Mouse (Mus musculus) gastrocnemius, adult 2 months (tissue): ENCODE measurements around the gene Slc38a1. TPM values are rescaled to one million over a fixed set of nuclear protein-coding genes. Genes with fewer than 3 reads are reported as not detected.

ENCODE experiments used
- DNase-seq: peaks from one replicate; pipeline ENCODE4 v3.0.0; 2022
- H3K27ac ChIP-seq: fragments of 200-600 bp; 2 replicates; pipeline ENCODE4 v1.8.1; 2022; ENCODE audit warnings: mild to moderate bottlenecking
- H3K4me3 ChIP-seq: fragments of 200-600 bp; 2 replicates; pipeline ENCODE4 v1.8.1; 2022; ENCODE audit warnings: mild to moderate bottlenecking, moderate library complexity
- CTCF ChIP-seq: fragments of 200-600 bp; IDR thresholded peaks from 2 replicates; pipeline ENCODE4 v1.8.1; 2022; ENCODE audit warnings: antibody characterized with exemption, mild to moderate bottlenecking, moderate library complexity
- intact Hi-C: fragments of 180-260 bp; cut with DNase I; formaldehyde crosslinking; loops from one replicate; pipeline ENCODE4 v1.15.1; 2025
- long read RNA-seq, 2 experiments: library from polyadenylated mRNA; stranded (forward); transcript quantifications; one replicate each; pipeline ENCODE4 v2.0.0; 2021
- total RNA-seq, 2 experiments: library from RNA; stranded (reverse); gene quantifications; 2 replicates each; pipeline ENCODE4 v1.2.3; 2021

Slc38a1 gene
- total RNA-seq, result 1 to 10 TPM; 1.0 to 1.3 TPM
- long read RNA-seq, experiment 1, full-length matches to known transcripts, result 1 of 1 reads
- long read RNA-seq, experiment 1, partial matches to known transcripts, result 0 of 1 reads
- long read RNA-seq, experiment 1, other reads (novel, unspliced or antisense), result 0 of 1 reads
- long read RNA-seq, experiment 2, partial matches to known transcripts, result 1 of 3 reads
- long read RNA-seq, experiment 2, other reads (novel, unspliced or antisense), result 2 of 3 reads

DNA sequence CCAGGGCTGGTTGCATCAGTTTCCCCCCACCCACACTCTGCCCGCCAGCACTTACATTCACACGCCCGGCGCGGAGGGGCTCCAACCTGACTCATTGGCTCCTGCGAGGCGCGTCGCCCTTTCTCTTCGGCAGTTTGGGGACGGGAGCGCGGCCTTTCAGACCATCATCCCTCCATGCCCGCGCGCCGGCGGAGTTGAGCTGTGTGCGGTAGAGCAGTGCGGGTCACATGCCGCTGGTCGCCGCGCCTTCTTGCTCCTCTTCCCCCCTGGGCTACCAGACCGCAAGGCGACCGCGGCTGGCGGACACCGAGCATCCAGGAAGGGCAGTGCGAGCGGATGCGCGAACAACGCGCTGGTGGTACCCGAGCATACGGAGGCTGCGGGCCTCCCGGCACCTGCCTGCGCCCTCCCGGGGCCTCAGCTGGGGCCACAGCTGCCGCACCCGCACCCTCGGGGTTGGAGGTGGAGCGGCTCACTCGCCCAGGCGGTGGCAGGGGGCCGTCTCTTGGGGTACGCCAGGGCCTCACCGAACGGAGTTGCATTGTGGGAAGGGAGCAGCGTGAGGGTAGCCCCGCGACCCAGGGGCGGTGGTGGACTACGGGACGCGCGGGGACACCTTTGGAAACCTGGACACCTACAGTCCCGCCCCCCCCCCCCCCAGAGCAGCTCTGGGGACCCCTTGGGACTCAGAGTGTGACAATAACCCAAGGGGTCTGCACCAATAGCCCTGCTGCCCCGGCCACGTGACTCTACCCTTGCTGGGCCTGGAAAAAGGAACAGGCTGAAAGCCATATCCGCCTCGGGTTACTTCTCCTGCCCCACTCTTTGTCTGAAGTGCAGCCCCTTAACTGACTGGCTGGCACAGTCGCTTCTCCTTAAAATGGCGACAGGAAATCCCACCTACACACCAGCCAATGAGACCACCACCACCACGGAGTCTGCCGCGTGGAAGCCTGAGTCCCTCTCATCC is at the start of gene Slc38a1:
Slc38a1 (minus strand) TSS at position 478 of the 970 bp plus-strand sequence.
- intact Hi-C loops, result no loop called here
- Histone ChIP-seq H3K27ac (peak within 1 kb of the TSS; percentile 56), H3K4me3 (peak within 1 kb of the TSS; percentile 78)
- TF ChIP-seq CTCF, result no peak
- peak; percentile 41 for DNase-seq

DNA sequence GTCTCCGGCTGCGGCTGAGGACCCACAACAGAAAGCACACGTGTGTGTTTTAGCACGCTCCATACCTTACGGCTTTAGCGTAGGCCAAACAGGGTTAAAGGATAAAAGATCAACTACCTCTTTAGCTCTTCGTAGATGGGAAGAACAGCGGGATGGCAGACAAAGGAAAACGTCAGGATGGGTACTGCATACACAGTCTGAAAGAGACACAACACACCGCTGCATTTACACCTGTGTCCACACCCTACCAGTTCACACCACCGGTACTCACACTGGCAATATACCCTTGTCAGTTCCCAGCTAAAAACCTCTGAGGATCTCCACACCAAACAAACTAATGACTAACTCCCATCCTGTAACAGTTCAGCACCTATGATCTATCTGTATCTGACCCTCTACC is 49.7 kb upstream of the Slc38a1 start:
- no peak for DNase-seq
- intact Hi-C loops, result no loop called here
- H3K27ac ChIP-seq, result no peak overlapping the region
- TF ChIP-seq CTCF, result no peak
- no peak overlapping the region for H3K4me3 ChIP-seq

DNA sequence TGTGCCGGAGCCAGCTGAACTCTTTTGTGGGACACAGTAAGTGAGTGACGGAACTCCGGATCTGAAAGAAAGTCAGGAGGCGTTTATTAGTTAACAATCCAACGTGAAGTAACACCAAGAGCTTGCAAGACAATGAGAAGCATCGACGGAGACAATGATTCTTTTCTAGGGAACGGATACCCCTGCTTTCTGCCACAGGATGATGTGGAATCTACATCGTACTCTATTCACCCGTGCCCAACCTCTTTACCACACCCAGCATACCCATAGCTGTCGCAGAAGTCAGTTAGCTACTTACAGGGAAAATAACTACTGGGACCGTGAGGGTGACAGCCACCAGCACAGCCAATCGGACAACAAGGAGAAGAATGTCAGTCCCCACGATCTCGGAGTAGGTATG is 48.7 kb upstream of the Slc38a1 start:
- no peak for TF ChIP-seq CTCF
- intact Hi-C loops, result no loop called here
- no peak overlapping the region for H3K4me3 ChIP-seq
- DNase-seq, result no peak
- H3K27ac ChIP-seq, result no peak overlapping the region

DNA sequence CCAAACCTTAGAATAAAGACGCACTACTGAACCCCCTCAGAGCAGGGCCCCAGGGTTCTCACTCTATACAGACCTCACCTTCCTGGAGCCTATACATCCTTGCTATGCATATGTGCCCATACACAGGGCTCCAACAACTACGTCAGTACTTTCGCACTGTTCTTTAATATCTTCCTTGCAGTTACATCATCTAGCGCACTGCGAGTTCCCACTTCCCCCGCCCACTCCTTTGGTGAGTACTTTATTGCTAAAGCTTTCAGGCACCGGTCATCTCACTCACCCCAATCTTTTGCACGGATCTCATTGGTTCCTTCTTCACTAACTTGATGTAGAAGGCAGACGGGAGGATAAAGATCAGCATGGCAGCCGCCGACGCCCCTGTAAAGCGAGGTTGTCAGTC is 48.1 kb upstream of the Slc38a1 start:
- intact Hi-C loops, result no loop called here
- no peak overlapping the region for H3K27ac ChIP-seq
- no peak for TF ChIP-seq CTCF
- H3K4me3 ChIP-seq, result no peak overlapping the region
- DNase-seq, result no peak

DNA sequence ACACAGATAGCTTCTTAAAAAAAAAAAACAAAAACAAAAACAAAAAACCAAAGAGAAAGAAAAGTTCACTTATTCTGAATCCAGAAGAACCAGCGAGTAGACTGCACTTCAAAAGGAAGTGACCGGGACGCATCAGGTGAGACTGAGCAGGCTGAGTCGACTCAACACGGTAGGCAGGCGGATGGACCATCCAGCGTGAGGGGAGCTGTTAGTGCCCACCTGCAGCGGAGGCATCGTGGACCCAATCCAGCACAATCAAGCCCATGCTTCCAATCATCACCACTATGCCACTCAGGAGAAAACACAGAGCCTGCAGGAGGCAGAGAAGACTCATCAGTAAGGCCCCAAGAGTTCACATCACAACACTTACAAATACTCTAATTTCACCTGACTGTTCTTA is 47.2 kb upstream of the Slc38a1 start:
- TF ChIP-seq CTCF, result no peak
- DNase-seq, result no peak
- H3K27ac ChIP-seq, result no peak overlapping the region
- H3K4me3 ChIP-seq, result no peak overlapping the region
- intact Hi-C loops, result no loop called here

DNA sequence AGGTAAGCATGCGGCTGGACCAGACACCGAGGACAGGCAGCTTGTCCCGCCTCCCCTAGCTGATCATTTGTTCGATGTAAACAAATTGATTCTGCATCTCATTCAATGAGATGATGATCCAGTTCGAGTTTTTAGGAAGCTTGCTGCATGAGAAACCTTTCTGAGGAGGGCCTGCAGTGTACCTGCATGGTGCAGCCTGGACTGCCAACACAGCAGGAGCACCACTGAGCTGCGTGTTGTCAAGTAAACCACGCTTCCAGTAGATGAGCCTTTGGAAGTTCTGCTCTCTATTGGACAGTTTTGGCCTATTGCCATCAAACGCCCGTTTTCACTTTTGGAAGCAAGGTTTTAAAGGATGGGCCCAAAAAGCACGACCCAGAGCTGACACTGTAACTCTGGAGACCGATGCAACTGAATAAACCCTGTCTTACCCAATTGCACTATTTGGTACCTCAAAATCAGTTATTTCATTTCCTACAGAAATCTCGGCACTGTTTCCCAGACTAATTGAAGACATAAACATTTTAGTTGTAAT is 46.1 kb upstream of the Slc38a1 start:
- no peak for TF ChIP-seq CTCF
- intact Hi-C loops, result no loop called here
- H3K27ac ChIP-seq, result no peak overlapping the region
- H3K4me3 ChIP-seq, result no peak overlapping the region
- DNase-seq, result no peak

DNA sequence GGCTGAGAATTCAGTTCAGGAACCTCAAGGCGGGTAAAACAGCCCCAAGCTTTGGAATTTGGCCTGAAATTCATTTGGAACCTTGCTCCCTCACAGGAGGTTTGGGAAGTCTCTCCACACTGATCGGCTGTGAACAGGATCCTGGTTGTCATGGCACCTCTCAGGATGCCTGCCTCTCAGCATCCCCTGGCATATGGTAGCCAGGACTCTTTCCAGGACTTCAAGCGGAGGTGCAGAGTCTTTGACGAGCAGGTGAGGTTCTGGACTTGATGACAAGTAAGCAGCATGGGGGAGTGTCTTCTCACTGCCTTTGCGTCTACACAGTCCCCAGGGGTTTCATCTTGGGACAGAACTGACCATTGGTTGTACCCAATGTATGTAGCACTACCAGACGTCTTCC is 45.3 kb upstream of the Slc38a1 start:
- no peak for DNase-seq
- intact Hi-C loops, result no loop called here
- Histone ChIP-seq H3K27ac (no peak overlapping the region), H3K4me3 (no peak overlapping the region)
- TF ChIP-seq CTCF, result no peak

DNA sequence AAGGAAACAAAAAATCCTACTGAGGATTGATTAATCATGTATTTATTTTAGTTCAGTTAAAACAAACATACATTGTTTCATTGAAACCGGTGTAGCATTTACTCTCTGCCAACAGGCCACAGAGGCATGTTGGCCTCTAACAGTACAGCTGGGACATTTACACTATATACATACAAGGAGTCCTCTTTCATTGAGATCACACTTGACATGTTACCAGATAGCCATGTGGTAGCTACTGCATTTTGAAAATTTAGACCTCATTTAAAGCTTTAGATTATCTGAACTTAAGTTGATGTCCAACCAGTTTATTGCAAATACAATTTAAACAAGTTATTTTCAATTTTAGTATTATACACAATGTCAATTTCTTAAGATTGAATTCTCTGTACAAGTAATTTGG is 44.7 kb upstream of the Slc38a1 start:
- intact Hi-C loops, result no loop called here
- H3K27ac ChIP-seq, result no peak overlapping the region
- no peak for TF ChIP-seq CTCF
- no peak overlapping the region for H3K4me3 ChIP-seq
- no peak for DNase-seq

DNA sequence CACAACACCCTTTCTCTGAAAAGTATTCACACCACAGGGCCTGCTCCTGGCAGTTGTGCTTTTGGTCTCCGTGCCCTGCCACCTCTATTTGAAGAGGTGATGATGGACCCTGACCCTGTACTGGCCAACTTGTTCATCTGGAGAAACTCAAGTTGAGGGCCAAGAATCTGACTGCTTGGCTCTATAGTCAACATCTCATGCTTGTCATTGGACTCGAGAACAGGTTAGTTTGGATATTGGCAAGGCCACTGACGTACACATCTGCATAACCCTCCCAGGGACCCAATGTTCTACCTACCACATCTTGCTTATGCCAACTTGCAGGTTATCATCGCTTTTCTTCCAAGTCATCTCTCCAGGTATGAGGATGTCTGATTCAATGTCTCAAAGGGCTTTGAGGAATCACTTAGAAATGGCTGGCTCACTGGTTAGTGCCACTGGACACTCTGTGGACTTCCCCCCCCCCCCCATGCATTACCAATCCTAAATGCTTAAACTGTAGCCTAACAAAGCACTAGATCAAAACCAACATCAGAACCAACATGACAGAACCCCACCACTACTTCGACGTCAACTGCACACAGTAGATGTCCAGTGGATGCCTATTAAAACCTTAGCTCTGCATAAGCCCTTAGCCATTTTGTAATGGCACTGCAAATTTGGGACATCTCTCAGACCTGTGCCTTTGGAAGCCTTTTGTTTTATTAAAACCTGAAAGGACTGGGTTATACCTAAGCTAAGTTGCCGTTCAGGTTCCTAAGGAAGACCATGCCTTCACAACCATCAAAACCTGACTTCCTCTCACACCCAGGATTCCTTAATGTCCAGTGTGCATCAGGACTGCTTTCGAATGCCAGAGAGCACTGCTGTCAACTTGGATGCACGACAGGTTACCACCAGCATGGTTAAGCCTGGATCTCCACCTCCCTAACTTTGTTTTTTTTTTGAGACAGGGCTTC is 43.8 kb upstream of the Slc38a1 start:
- intact Hi-C loops, result no loop called here
- H3K27ac ChIP-seq, result no peak overlapping the region
- TF ChIP-seq CTCF, result no peak
- no peak for DNase-seq
- H3K4me3 ChIP-seq, result no peak overlapping the region

DNA sequence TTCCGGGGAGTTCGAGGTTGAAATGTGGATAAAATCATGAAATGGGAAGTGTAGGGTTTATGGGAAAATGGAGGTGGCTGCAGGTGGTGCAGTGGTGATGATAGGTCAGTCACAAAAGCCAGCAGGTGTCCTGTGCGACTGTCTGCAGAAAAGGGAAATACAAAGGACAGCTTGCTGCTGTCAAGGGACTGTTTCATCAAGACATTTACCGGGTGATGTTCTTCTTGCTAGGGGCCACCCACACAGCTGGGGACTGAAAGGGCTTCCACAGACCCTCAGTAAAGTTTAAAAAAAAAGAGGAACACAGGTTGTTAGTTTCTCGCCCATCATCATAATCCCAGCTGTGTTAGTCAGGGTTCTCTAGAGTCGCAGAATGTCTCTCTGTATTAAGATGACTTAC is 42.6 kb upstream of the Slc38a1 start:
- no peak overlapping the region for H3K27ac ChIP-seq
- intact Hi-C loops, result no loop called here
- no peak for DNase-seq
- no peak overlapping the region for H3K4me3 ChIP-seq
- TF ChIP-seq CTCF, result no peak

DNA sequence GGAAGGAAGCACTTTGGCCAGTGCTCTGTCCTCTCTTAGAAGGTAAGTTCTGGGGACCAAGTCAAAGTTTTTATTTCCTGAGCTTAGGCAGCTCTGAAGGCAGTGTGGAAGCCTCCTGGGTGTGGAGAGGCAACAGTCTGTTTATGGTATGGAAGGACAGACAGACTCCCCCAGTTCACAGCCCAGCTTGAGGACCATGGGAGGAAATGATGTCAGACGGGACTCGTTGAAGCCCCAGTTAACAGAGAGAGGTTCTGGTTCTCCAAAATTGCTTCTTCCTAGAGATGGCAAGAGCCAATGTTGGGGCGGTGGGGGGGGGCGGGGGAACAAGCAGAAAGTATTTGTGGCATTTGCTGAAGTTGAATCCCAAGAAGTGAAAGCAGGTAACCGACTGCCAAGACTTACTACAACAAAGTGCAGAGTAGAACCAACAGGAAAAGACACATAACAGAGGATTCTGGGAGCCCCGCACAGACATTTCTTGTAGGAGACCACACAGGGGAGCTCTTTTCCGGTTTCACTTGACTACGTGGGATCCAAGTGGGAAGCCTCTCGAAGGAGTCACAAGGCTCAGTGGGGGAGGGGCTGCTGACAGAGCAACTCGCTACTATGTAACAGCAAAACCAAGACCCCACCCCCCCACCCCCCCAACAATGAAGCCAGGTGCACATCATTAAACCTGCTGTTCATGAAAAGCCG is 41.6 kb upstream of the Slc38a1 start:
- intact Hi-C loops, result no loop called here
- TF ChIP-seq CTCF, result peak; percentile 35
- DNase-seq, result no peak
- H3K27ac ChIP-seq, result no peak overlapping the region
- no peak overlapping the region for H3K4me3 ChIP-seq
